Mouse (Mus musculus): ENCODE measurements around the gene Tox3. TPM values are rescaled to one million over a fixed set of nuclear protein-coding genes. Genes with fewer than 3 reads are reported as not detected.

Tox3 gene
- not detected in 2 replicates for polyA plus RNA-seq (2012)

DNA sequence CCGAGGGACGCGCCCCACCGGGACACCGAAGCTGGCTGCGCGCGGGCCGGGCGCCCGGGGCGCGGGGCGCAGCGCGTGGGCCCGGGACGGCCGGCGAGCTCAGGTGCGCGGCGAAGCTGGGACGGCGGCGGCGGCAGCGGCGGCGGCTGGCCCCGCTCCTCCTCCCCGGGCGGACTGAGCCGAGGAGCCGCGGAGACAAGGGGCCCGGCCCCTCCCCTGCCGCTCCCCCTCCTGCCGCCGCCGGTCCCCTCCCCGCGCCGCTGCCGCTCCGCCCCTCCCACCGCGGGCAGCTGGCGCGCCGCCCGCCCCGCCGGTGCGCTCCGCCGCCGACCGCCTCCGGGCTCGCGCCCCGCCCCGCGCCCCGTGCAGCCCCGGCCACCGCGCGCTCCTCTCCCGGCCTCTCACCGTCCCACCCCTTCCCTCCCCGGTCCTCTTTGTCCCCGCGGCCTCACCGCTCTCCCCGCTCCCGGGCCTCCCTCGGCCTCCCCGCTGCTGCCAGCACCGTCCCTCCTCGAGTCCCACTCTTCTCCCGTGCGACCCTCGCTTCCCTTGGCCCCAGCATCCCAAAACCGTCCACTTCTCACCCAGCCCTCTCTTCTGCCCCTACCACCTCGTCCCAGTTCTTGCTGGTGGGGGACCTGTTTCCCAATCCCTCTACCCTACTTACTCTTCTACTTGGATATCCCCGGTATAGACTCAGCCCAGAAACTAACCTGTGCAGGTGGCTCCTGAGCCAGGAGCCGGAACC, at the start of gene Tox3:
Gene Tox3 (minus strand): TSS at position 166 of the 748 bp plus-strand sequence.

Data from megakaryocyte-erythroid progenitor cell, adult 5 weeks (primary cell).